Mouse (Mus musculus) telencephalon, adult 2 months (tissue): ENCODE measurements around the gene Fancc.

ENCODE experiments used
- DNase-seq: peaks from one replicate; pipeline ENCODE4 v3.0.0-alpha.2; 2011; ENCODE audit warnings: low read depth, low spot score

The Fancc gene

GRCm38 (mm10) chr13:63247041-63247440, 250.0 kb downstream of the Fancc start:
- DNase-seq = no peak

DNA sequence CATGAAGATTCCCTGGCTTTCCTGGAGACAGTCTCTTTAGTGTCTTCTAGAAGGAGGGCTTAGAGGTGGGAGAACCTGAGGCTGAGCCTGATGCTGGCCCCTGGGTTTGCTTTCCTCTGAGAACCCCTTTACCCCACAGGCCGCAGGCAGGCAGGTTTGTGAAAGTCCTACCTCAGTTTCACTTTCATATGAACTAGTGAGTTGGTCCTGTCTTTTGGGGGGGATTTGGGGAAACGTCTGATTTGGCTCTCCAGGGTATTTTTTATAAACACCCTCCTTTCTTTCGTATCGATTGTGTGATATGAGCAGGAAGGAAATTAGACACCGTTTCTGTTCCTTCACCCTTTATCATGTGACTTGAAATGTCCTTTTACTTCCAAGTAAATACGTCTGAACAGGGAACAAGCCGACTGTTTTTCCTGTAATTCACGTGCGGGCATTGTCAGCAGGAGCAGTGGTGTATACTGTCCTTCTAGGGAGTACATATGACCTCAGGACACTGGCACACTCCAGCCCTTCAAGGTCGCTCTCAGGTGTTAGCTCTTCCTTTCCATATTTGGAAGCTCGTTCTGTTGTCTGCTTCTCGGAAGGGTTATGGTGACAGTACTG, 250.6 kb downstream of the Fancc start:
- no peak for DNase-seq

DNA sequence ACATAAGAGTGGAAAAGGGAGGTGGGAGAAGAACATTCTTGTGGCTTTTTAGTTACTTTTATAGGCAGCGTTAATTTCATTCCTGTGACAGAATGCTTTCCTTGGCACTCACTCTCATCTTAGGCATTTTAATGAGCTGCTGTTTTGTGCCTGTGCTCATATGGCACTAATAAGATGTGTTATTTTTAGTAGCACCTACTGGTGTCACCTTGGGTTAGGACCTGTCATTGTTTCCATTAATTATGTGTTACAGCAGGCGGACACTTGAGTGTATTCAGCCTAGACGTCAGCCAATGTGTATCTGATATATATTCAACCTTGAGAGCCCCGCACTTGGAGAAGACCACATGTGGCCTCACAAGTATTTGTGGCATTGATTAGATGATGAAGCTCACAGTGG, 251.3 kb downstream of the Fancc start:
- DNase-seq = no peak

DNA sequence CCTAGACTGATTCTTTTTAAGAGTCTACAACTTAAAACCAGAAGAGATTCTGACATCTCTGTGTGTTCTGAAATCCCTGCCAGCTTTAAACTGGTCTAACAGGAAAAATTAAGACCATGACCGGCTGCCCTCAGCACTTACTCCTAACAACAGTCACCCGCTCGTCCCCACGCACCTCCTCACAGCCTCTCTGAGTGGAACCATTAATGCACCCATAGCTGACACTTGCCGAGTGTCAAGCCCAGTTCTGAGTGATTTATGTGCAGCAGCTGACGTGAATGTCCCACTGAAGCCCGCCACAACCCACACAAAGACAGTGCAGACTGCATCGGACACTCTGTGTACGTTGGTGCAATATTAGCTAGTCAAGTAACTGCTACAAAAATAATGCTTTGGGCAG, 251.9 kb downstream of the Fancc start:
- DNase-seq = no peak

DNA sequence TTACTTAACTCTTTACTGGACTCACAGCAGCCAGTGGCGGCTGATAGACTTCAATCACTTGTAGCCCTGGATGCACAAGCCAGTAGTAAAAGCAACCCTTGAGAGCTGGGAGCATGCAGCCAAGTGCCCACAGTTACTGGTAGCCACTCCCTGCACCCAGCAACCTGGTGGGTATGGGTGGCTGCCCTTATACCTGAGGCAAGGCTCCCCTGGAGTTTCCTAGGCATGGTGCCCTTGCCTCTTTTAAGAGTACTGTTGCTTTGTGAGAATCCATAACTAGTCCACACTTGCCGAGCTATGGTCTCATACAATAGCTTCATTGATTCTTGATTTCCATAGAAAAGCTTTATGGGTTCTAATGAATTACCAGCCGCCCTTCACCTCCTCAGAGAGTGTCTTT, 252.7 kb downstream of the Fancc start:
- no peak for DNase-seq

GRCm38 (mm10) chr13:63243586-63243985, 253.5 kb downstream of the Fancc start:
- DNase-seq = no peak

- no peak for DNase-seq
Observed at GRCm38 (mm10) chr13:63242401-63243192, 254.5 kb downstream of the Fancc start.

GRCm38 (mm10) chr13:63241665-63242064, 255.4 kb downstream of the Fancc start:
- DNase-seq = no peak

- no peak for DNase-seq
Observed at GRCm38 (mm10) chr13:63240835-63241234, 256.2 kb downstream of the Fancc start.

GRCm38 (mm10) chr13:63239877-63240671, 257.0 kb downstream of the Fancc start:
- no peak for DNase-seq

- no peak for DNase-seq
Observed at GRCm38 (mm10) chr13:63239301-63239804, 257.7 kb downstream of the Fancc start.

- no peak for DNase-seq
Observed at GRCm38 (mm10) chr13:63238045-63238444, 259.0 kb downstream of the Fancc start.

DNA sequence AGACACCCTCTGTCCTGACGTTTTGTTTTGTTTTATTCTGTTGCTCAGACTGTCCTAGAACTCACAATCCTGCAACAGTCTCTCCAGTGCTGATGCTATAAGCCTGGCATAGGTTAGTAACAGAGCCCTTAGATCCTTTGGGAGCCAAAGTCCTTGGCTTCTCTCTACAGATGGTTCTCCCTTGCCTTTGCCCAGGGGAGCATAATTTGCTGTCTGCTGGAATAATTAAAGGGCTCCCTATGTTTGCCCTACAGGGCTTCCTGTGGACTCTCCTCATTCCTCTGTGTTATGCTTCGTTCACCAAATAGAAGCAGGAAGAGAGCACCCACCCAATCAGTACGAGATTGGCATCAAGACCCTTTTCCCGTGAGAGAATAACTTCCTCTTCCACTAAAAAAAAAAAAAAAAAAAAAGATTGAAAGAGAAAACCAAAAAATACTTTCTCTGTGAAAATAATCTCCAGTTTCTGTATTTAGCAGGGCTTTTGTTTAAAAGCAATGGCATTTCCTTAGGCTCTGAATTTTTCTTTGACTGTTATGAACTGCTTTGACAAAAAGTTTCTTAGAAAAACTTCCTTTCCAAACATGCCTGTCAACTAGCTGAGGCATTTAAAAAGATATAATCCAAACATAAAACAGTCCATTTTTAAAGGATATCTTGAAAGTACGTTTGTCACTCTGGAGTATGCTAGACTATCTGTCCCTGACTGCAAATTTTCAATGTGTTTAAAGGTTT, 260.8 kb downstream of the Fancc start:
- no peak for DNase-seq

GRCm38 (mm10) chr13:63235551-63235950, 261.5 kb downstream of the Fancc start:
- DNase-seq = no peak
